Mouse (Mus musculus) CH12F3 (cell line): ENCODE results near the gene Skint9.
"Not testable (repeated sequence)": the region's sequence is repeated elsewhere in the genome, so short reads cannot be mapped to it uniquely, and the experiment has no call there.

ENCODE experiments used
- in situ Hi-C: fragments of 300-500 bp; cut with MboI; formaldehyde crosslinking; loops from 2 replicates; pipeline ENCODE4 v1.14.3; 2020; ENCODE audit warnings: low sequenced_read_pairs

Gene Skint9

GRCm38 (mm10) chr4:112433885-112434284 lies at the start of gene Skint9:
Skint9 (minus strand) TSS chr4:112433985.
- in situ Hi-C loops = no loop called here

- in situ Hi-C loops = no loop called here
These were observed 1.1 kb downstream of the Skint9 start for GRCm38 (mm10) chr4:112432685-112433084.

- in situ Hi-C loops = no loop called here
These were observed 1.6 kb downstream of the Skint9 start for GRCm38 (mm10) chr4:112432223-112432622.

GRCm38 (mm10) chr4:112349111-112349510 lies 84.7 kb downstream of the Skint9 start:
- in situ Hi-C loops = not testable (repeated sequence)
